7 mouse cellular contexts compared by ENCODE assay signal in the genomic region with DNA sequence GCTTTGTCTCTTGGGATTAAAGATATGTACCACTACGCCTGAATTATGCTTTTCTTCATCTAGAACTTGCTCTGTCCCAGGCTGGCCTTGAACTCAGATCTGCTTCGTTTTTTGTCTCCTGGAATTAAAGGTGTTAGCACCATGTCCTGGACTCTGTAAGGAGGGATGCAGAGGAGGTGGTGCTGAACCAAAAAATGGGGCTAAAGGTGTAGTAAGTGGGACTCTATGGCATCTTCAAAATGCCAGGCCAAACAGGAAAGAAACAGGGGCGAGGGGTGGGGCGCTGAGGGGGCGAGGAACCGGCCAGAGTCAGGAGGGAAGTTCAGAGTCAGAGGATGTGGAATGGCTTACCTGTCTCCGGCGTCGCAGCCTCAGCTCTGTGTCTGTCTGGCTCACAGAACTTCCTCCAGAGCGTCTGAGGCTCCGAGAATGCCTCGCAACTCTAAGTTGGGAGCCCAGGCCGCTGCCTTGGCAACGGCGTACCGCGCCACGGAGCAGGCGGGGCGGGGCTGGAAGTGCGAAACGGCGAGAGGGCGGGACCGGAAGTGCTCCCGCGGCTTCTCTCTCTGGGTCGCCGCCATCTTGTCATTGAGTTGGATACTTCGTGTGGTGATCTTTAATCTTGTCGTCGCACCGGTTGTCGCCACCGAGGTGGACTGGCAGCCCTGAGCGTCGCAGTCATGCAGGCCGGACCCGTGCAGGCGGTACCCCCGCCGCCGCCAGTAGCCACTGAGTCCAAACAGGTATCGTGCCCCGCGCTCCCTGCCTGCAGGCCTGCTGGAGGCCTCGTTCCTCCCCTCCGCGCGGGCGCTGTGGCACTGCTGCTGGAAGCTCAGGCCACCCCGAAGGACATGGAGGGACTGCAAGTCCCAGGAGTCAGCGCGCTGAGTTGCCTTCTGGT. TPM values are rescaled to one million over a fixed set of nuclear protein-coding genes. Genes with fewer than 3 reads are reported as not detected.
A peak's percentile ranks its signal among the peaks of the same experiment; 100 is the strongest.
DNase-seq lines count a peak whose midpoint lies in the region; ATAC-seq lines count a peak whose summit lies in the region.

A gene (minus strand): TSS at position 486 of the 901 bp plus-strand sequence.
A gene (plus strand): TSS at position 543 of the 901 bp plus-strand sequence.

- DNase-seq in adrenal gland, postnatal 10 days, result peak; percentile 97
- DNase-seq in embryonic facial prominence, embryonic 10.5 days (ENCODE audit: low spot score), result peak; percentile 95
- peak; percentile 91 for DNase-seq in kidney, adult 11 months
- DNase-seq in limb, embryonic 10.5 days (ENCODE audit: low spot score), result peak; percentile 97
- peak; percentile 90 for DNase-seq in spleen, adult 12 weeks (ENCODE audit: low spot score)

- H3K4me1 ChIP-seq in embryonic facial prominence, embryonic 10.5 days, result peaks cover 46% of the 10 kb centered on the region
- H3K4me1 ChIP-seq in limb, embryonic 10.5 days, result peaks cover 39% of the 10 kb centered on the region
- peaks cover 55% of the 10 kb centered on the region for H3K4me1 ChIP-seq in midbrain, embryonic 13.5 days (replicated peaks)

- H3K27ac ChIP-seq in embryonic facial prominence, embryonic 10.5 days (replicated peaks), result peak within 1 kb of the TSS; percentile 95
- peak within 1 kb of the TSS; percentile 95 for H3K27ac ChIP-seq in limb, embryonic 10.5 days
- H3K27ac ChIP-seq in midbrain, embryonic 13.5 days, result peak within 1 kb of the TSS; percentile 93

- no peaks in the 10 kb centered on the region for H3K9me3 ChIP-seq in embryonic facial prominence, embryonic 10.5 days
- no peaks in the 10 kb centered on the region for H3K9me3 ChIP-seq in limb, embryonic 10.5 days (replicated peaks)
- H3K9me3 ChIP-seq in midbrain, embryonic 13.5 days, result no peaks in the 10 kb centered on the region

- peak; percentile 96 for ATAC-seq in granulocyte monocyte progenitor cell, adult 5-6 weeks (replicated peaks; ENCODE audit: poor library complexity, severe bottlenecking)
- ATAC-seq in midbrain, embryonic 13.5 days, result peak; percentile 98

- peak within 1 kb of the TSS; percentile 86 for H3K4me2 ChIP-seq in midbrain, embryonic 13.5 days (replicated peaks)

- no peaks in the 10 kb centered on the region for H3K27me3 ChIP-seq in embryonic facial prominence, embryonic 10.5 days (replicated peaks; ENCODE audit: low read depth, poor library complexity, severe bottlenecking)
- H3K27me3 ChIP-seq in limb, embryonic 10.5 days (ENCODE audit: low read depth, poor library complexity, severe bottlenecking), result no peaks in the 10 kb centered on the region
- no peaks in the 10 kb centered on the region for H3K27me3 ChIP-seq in midbrain, embryonic 13.5 days

- H3K4me3 ChIP-seq in embryonic facial prominence, embryonic 10.5 days, result peak within 1 kb of the TSS; percentile 92
- peak within 1 kb of the TSS; percentile 85 for H3K4me3 ChIP-seq in limb, embryonic 10.5 days
- peak within 1 kb of the TSS; percentile 91 for H3K4me3 ChIP-seq in midbrain, embryonic 13.5 days (replicated peaks)

- peaks cover 42% of the 10 kb centered on the region for H3K36me3 ChIP-seq in embryonic facial prominence, embryonic 10.5 days (replicated peaks)
- H3K36me3 ChIP-seq in limb, embryonic 10.5 days, result peaks cover 42% of the 10 kb centered on the region
- H3K36me3 ChIP-seq in midbrain, embryonic 13.5 days, result peaks cover 35% of the 10 kb centered on the region

- peak within 1 kb of the TSS; percentile 91 for H3K9ac ChIP-seq in midbrain, embryonic 13.5 days (replicated peaks)

- WGBS in embryonic facial prominence, embryonic 10.5 days, result 1% methylated on average over 54 of the region's 54 CpGs
- WGBS in limb, embryonic 10.5 days, result 2% methylated on average over 54 of the region's 54 CpGs
- WGBS in midbrain, embryonic 13.5 days, result 2% methylated on average over 54 of the region's 54 CpGs

RNA-seq across cellular contexts. Expression of the first gene that starts in this region (rescaled TPM):
- total RNA-seq in adrenal gland, postnatal 10 days (2021), result 1 to 10 TPM; 8.7 to 9.0 TPM
- polyA plus RNA-seq in embryonic facial prominence, embryonic 10.5 days (2016; fragmentation: Nextera tagmentation; extraction: Ambion mirVana), result 7.2 and 8.0 TPM in 2 replicates
- 0.28 and 0.73 TPM in 2 replicates for total RNA-seq in granulocyte monocyte progenitor cell, adult 5-6 weeks (2014; fragmentation: Nextera tagmentation)
- total RNA-seq in granulocyte monocyte progenitor cell, adult 5-6 weeks (2017), result 0.21 and 0.69 TPM in 2 replicates
- polyA plus RNA-seq in limb, embryonic 10.5 days (2016; fragmentation: Nextera tagmentation; extraction: Ambion mirVana), result 7.9 and 9.4 TPM in 2 replicates
- polyA plus RNA-seq in midbrain, embryonic 13.5 days (2015; fragmentation: Nextera tagmentation; extraction: Ambion mirVana), result 6.8 and 8.1 TPM in 2 replicates

RNA-seq across cellular contexts. Expression of the second gene that starts in this region (rescaled TPM):
- 10 to 100 TPM; 41.0 to 44.7 TPM for total RNA-seq in adrenal gland, postnatal 10 days (2021)
- polyA plus RNA-seq in embryonic facial prominence, embryonic 10.5 days (2016; fragmentation: Nextera tagmentation; extraction: Ambion mirVana), result 102 and 105 TPM in 2 replicates
- 65.9 and 92.2 TPM in 2 replicates for total RNA-seq in granulocyte monocyte progenitor cell, adult 5-6 weeks (2014; fragmentation: Nextera tagmentation)
- 31.2 and 35.6 TPM in 2 replicates for total RNA-seq in granulocyte monocyte progenitor cell, adult 5-6 weeks (2017)
- 101 and 105 TPM in 2 replicates for polyA plus RNA-seq in limb, embryonic 10.5 days (2016; fragmentation: Nextera tagmentation; extraction: Ambion mirVana)
- polyA plus RNA-seq in midbrain, embryonic 13.5 days (2015; fragmentation: Nextera tagmentation; extraction: Ambion mirVana), result 65.8 and 66.7 TPM in 2 replicates

Comparison
In these comparisons a context has a peak if more than half of its experiments do, and no peak if none do; other contexts are left out.
1. Peak in every context shown above with its lines: DNase-seq, ATAC-seq, H3K4me3 ChIP-seq and H3K27ac ChIP-seq.
2. RNA of the first gene that starts in this region (total RNA-seq): 8.7 to 9.0 TPM in adrenal gland, postnatal 10 days; 0.21 to 0.73 TPM in granulocyte monocyte progenitor cell, adult 5-6 weeks; every median in the first group is over 4 times any median in the second.